Mouse (Mus musculus) T-helper 1 cell (primary cell): ENCODE results near the gene Npdc1.

Experiments
- in situ Hi-C: fragments of 300-600 bp; cut with MboI, MseI; formaldehyde crosslinking; loops from one replicate; pipeline ENCODE4 v1.15.1; 2025; ENCODE audit warnings: high pct_unique_total_duplicates

The Npdc1 gene

GRCm38 (mm10) chr2:25430395-25431233 is 31.5 kb downstream of the Npdc1 start:
- in situ Hi-C loops: loop anchor here (5.0 kb wide), 1 partner anchor 47 kb away; no protein-coding TSS in a partner anchor

GRCm38 (mm10) chr2:25431308-25431855 is 32.2 kb downstream of the Npdc1 start:
- in situ Hi-C loops: loop anchor here (5.0 kb wide), 1 partner anchor 46 kb away; no protein-coding TSS in a partner anchor

- in situ Hi-C loops: loop anchor here (5.0 kb wide), 1 partner anchor 45 kb away; no protein-coding TSS in a partner anchor
These were observed 33.4 kb downstream of the Npdc1 start for GRCm38 (mm10) chr2:25432326-25433098.

- in situ Hi-C loops: loop anchor here (5.0 kb wide), 1 partner anchor 44 kb away; no protein-coding TSS in a partner anchor
These were observed 34.0 kb downstream of the Npdc1 start for GRCm38 (mm10) chr2:25433101-25433500.

GRCm38 (mm10) chr2:25434292-25434691 is 35.1 kb downstream of the Npdc1 start:
- in situ Hi-C loops: loop anchor here (5.0 kb wide), 1 partner anchor 43 kb away; no protein-coding TSS in a partner anchor

- in situ Hi-C loops: no loop called here
These were observed 37.2 kb downstream of the Npdc1 start for GRCm38 (mm10) chr2:25436286-25436820.

- in situ Hi-C loops: no loop called here
These were observed 41.9 kb downstream of the Npdc1 start for GRCm38 (mm10) chr2:25441067-25441466.

GRCm38 (mm10) chr2:25442682-25443081 is 43.5 kb downstream of the Npdc1 start:
- in situ Hi-C loops: no loop called here

- in situ Hi-C loops: no loop called here
These were observed 51.9 kb downstream of the Npdc1 start for GRCm38 (mm10) chr2:25450853-25451647.

- in situ Hi-C loops: no loop called here
These were observed 53.8 kb downstream of the Npdc1 start for GRCm38 (mm10) chr2:25452951-25453350.

GRCm38 (mm10) chr2:25456205-25456953 is 57.2 kb downstream of the Npdc1 start, which contains the start of gene Clic3:
Gene Clic3, plus strand, starts transcription at chr2:25456838.
- in situ Hi-C loops: no loop called here

- in situ Hi-C loops: no loop called here
These were observed 58.1 kb downstream of the Npdc1 start for GRCm38 (mm10) chr2:25457022-25457896.

- in situ Hi-C loops: no loop called here
These were observed 59.8 kb downstream of the Npdc1 start for GRCm38 (mm10) chr2:25458911-25459310.
